Mouse (Mus musculus) heart, embryonic 14.5 days (tissue): ENCODE data around the gene Sdr9c7. TPM values are rescaled to one million over a fixed set of nuclear protein-coding genes. Genes with fewer than 3 reads are reported as not detected.
"Not testable (repeated sequence)": the region's sequence is repeated elsewhere in the genome, so short reads cannot be mapped to it uniquely, and the experiment has no call there.

Source experiments
- ATAC-seq: fragments of 200-750 bp; cut with Nextera tagmentation; 2 replicates; pipeline ENCODE4 v1.8.0; 2017; ENCODE audit warnings: low read depth, moderate TSS enrichment; ENCODE audit not compliant: insufficient number of reproducible peaks, insufficient read depth, low FRiP score
- H3K27ac ChIP-seq, 2 experiments: fragments of 200-500 bp in 1 of 2; fragments of 300-500 bp in 1 of 2; sonication (generic) in 1 of 2; replicated peaks in 1 of 2; 2 replicates each; pipeline ENCODE4 v1.5.1; 2012 to 2014; ENCODE audit warnings: low read depth in 2 of 2, low read length in 2 of 2, control low read depth in 1 of 2, mild to moderate bottlenecking in 1 of 2, mixed read lengths in 1 of 2; ENCODE audit not compliant: control insufficient read depth in 1 of 2, insufficient read depth in 1 of 2
- H3K27me3 ChIP-seq: fragments of 300-500 bp; sonication (generic); 2 replicates; pipeline ENCODE4 v1.6.1; 2014; ENCODE audit warnings: mild to moderate bottlenecking, low read length, control low read depth; ENCODE audit not compliant: control insufficient read depth, insufficient read depth
- H3K36me3 ChIP-seq: fragments of 300-500 bp; sonication (generic); 2 replicates; pipeline ENCODE4 v1.6.1; 2014; ENCODE audit warnings: mild to moderate bottlenecking, control low read depth, low read length, mixed read lengths; ENCODE audit not compliant: control insufficient read depth, insufficient read depth
- H3K4me1 ChIP-seq, 2 experiments: fragments of 200-500 bp in 1 of 2; fragments of 300-500 bp in 1 of 2; sonication (generic) in 1 of 2; 2 replicates each; pipeline ENCODE4 v1.6.1; 2012 to 2014; ENCODE audit warnings: low read length in 2 of 2, control low read depth in 1 of 2, mixed read lengths in 1 of 2; ENCODE audit not compliant: control insufficient read depth in 2 of 2, insufficient read depth in 2 of 2
- H3K4me2 ChIP-seq: fragments of 300-500 bp; sonication (generic); 2 replicates; pipeline ENCODE4 v1.6.1; 2014; ENCODE audit warnings: mild to moderate bottlenecking, low read length
- H3K4me3 ChIP-seq, 2 experiments: fragments of 200-500 bp in 1 of 2; fragments of 300-500 bp in 1 of 2; sonication (generic) in 1 of 2; 2 replicates each; pipeline ENCODE4 v1.5.1; 2012 to 2014; ENCODE audit warnings: low read length in 2 of 2, mild to moderate bottlenecking in 2 of 2, control low read depth in 1 of 2, low read depth in 1 of 2, moderate library complexity in 1 of 2; ENCODE audit not compliant: control insufficient read depth in 1 of 2, insufficient read depth in 1 of 2
- H3K9ac ChIP-seq: fragments of 300-500 bp; sonication (generic); 2 replicates; pipeline ENCODE4 v1.6.1; 2014; ENCODE audit warnings: mild to moderate bottlenecking, low read length
- H3K9me3 ChIP-seq: fragments of 300-500 bp; sonication (generic); 2 replicates; pipeline ENCODE4 v1.6.1; 2016; ENCODE audit warnings: low read length, control low read depth; ENCODE audit not compliant: control insufficient read depth
- WGBS: fragments of 180-500 bp; shearing (Covaris S2); extraction: QIAGEN DNeasy Blood & Tissue Kit; methylation state at CpG from one replicate; pipeline ENCODE4 v1.1.7; 2014; 5-methylcytosine and 5-hydroxymethylcytosine counted together
- polyA plus RNA-seq: library from polyadenylated mRNA; unstranded; fragments of >200 nt; fragmentation: Nextera tagmentation; extraction: Ambion mirVana; gene quantifications from 2 replicates; pipeline ENCODE4 v1.2.1, GENCODE M21; 2014

Sdr9c7 gene
- polyA plus RNA-seq, 1 experiment from 2014 or later: not detected

- H3K4me2 ChIP-seq: no peak overlapping the region
- ATAC-seq: no peak
- no peaks in the 10 kb centered on the region for H3K9me3 ChIP-seq
- no peaks in the 10 kb centered on the region for H3K36me3 ChIP-seq
- no peaks in the 10 kb centered on the region for H3K27me3 ChIP-seq
- no peak overlapping the region for H3K9ac ChIP-seq
- no peaks in the 10 kb centered on the region for H3K4me1 ChIP-seq
- H3K27ac ChIP-seq: no peak overlapping the region
- WGBS: 24% methylated on average over 2 of the region's 2 CpGs
- H3K4me3 ChIP-seq: no peak overlapping the region
These were observed 29.4 kb downstream of the Sdr9c7 start for GRCm38 (mm10) chr10:127927737-127928136.

DNA sequence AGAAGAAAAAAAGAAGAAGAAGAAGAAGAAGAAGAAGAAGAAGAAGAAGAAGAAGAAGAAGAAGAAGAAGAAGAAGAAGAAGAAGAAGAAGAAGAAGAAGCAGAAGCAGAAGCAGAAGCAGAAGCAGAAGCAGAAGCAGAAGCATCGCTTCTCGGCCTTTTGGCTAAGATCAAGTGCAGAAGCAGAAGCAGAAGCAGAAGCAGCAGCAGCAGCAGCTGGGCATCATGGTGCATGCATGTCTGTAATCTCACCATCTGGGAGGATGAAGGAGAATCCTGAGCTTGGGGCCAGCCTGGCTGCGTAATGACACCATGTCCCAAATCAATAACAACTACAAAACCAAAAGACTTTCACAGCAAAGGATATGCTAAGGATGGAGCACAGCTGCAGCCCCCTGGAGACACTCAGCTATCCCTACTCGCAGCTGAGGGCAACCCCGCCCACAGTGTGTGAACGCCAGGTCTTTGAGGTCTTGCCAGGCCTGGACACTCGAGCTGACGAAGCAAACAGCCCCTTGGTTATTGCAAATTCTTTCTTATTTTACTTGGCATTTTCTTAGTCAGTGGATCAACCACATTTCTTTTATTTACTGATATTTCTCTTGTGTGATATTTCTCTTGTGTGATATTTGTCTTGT lies 34.1 kb downstream of the Sdr9c7 start:
- Histone ChIP-seq H3K36me3 (no peaks in the 10 kb centered on the region), H3K27me3 (no peaks in the 10 kb centered on the region), H3K9me3 (no peaks in the 10 kb centered on the region), H3K9ac (no peak overlapping the region), H3K4me1 (no peaks in the 10 kb centered on the region), H3K4me3 (no peak overlapping the region), H3K4me2 (no peak overlapping the region), H3K27ac (no peak overlapping the region)
- no peak for ATAC-seq
- 54% methylated on average over 8 of the region's 8 CpGs for WGBS

DNA sequence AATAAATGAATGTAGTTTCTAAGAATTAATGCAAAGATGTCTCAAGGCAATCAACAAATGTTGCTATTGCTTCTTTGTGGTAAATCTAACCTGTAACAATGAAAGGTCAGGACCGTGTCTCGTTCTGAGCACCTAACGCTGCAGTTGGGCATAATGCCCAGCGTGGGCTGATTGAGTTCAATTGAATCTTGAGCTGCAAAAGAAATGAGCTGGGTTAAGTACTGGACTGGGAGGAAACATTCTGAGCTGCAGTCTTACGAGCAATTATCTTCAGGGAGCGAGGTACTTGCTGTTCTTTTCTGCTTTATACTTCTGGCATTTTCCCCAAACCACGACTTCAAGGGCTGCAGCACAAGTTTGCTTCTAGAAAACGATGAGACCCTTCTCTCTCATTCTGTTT lies 38.0 kb downstream of the Sdr9c7 start:
- Histone ChIP-seq H3K27me3 (no peaks in the 10 kb centered on the region), H3K27ac (no peak overlapping the region), H3K4me1 (no peaks in the 10 kb centered on the region), H3K9me3 (no peaks in the 10 kb centered on the region), H3K4me3 (no peak overlapping the region), H3K9ac (no peak overlapping the region), H3K36me3 (no peaks in the 10 kb centered on the region), H3K4me2 (no peak overlapping the region)
- ATAC-seq: no peak
- 82% methylated on average over 8 of the region's 8 CpGs for WGBS

DNA sequence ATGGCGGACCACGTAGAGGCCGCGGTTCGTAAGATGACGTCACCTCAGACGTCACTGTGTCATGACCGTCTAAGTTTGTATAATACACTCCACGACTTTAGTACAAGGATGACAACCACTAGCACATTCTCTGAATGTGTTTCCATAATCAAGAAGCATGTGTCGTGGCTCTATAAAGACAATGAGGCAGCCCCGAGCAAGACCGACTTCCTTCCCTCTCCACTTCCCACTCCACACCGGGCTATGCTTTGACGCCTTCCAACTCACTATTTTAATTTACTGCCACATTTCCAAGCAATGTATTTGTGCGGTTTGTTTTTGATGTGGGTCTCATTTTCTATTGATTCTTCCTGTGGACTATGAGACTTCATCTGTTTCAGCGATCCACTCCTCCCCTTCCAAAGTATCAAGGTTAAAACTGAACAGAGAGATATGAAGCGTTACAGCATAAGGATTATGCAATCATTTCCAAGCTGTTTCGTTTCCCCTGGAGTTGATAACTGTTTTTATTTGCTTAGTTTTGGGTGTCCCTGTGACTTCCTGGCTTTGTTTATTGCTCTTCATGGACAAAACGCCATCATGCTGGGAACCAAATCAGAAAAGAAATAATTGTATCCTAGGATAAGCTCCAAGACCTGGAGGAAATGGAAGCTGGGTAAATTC lies 38.6 kb downstream of the Sdr9c7 start:
- no peak for ATAC-seq
- H3K27ac ChIP-seq: no peak overlapping the region
- 77% methylated on average over 19 of the region's 19 CpGs for WGBS
- no peaks in the 10 kb centered on the region for H3K9me3 ChIP-seq
- no peak overlapping the region for H3K4me2 ChIP-seq
- no peaks in the 10 kb centered on the region for H3K27me3 ChIP-seq
- no peaks in the 10 kb centered on the region for H3K36me3 ChIP-seq
- H3K9ac ChIP-seq: no peak overlapping the region
- H3K4me1 ChIP-seq: no peaks in the 10 kb centered on the region
- H3K4me3 ChIP-seq: no peak overlapping the region

DNA sequence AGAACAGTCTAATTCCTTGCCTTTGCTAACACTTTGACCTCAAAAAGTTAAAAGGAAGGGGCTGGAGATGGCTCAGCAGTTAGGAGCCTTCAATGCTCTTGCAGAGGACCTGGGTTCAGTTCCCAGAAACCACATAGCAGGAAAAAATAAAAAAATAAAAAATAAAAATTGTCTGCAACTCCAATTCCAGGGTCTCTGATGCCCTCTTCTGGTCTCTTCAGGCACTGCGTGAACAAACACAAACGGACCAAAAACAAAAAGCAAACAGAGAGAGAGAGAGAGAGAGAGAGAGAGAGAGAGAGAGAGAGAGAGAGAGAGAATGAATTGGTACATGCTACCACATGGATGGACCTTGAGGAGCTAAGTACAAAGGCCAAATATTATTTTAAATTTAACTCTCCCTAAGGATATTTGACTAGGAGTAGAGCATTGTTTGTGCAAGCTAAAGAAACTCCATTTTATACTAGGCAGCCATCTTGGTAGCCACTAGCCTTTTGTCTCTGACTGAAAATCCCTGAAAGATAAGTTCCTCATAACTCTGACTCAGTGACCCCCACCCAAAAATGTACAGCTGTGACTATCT lies 39.2 kb downstream of the Sdr9c7 start:
- Histone ChIP-seq H3K4me2 (no peak overlapping the region), H3K4me1 (no peaks in the 10 kb centered on the region), H3K27me3 (no peaks in the 10 kb centered on the region), H3K9ac (no peak overlapping the region), H3K4me3 (no peak overlapping the region), H3K36me3 (no peaks in the 10 kb centered on the region), H3K27ac (no peak overlapping the region), H3K9me3 (no peaks in the 10 kb centered on the region)
- 1% methylated on average over 2 of the region's 2 CpGs for WGBS
- no peak for ATAC-seq

- H3K9ac ChIP-seq, H3K4me2 ChIP-seq, H3K9me3 ChIP-seq, H3K27me3 ChIP-seq, ATAC-seq, H3K27ac ChIP-seq, H3K36me3 ChIP-seq, H3K4me1 ChIP-seq, H3K4me3 ChIP-seq: not testable (repeated sequence)
- WGBS: 90% methylated on average over 10 of the region's 10 CpGs
These were observed 41.3 kb downstream of the Sdr9c7 start for GRCm38 (mm10) chr10:127939667-127940066.

DNA sequence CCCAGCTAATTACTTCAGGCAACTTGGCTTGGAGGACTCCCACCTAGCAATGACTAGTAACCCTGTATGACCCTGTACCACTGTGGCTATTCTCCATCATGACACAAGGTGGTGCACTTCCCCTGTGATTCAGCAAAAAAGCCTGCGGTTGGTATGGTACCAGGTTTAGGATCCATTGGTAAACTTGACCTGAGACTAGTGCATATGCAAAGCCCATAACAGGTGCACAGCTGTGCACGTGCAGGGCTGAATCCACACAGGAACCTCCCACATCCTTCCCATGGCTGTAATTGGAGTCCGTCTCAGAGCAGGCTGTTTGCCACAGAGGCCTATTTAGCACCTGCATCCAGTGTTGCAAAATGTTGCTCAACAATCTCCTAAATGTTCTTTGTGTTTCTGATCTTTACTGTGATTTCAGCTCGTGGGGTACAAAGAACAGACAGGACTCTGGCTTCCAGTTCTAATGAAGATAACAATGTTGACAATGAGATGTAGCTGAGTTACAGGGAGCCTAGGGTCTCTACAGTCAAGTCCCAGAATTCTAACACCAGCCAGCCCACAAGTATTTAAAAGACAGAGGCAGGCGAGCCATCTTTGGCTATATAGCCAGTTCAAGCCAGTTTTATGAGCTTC lies 47.2 kb downstream of the Sdr9c7 start:
- no peak overlapping the region for H3K4me3 ChIP-seq
- ATAC-seq: no peak
- 27% methylated on average over 5 of the region's 5 CpGs for WGBS

More for the DNA sequence above, 47.2 kb downstream of the Sdr9c7 start:
- Histone ChIP-seq H3K9me3 (no peaks in the 10 kb centered on the region), H3K4me2 (no peak overlapping the region), H3K36me3 (no peaks in the 10 kb centered on the region), H3K9ac (no peak overlapping the region), H3K27ac (no peak overlapping the region), H3K27me3 (no peaks in the 10 kb centered on the region), H3K4me1 (no peaks in the 10 kb centered on the region)
